Mouse (Mus musculus) retina, postnatal 7 days (tissue): ENCODE results near the gene Vmn1r123.
"Not testable (repeated sequence)": the region's sequence is repeated elsewhere in the genome, so short reads cannot be mapped to it uniquely, and the experiment has no call there.

Experiments used
- DNase-seq: peaks from one replicate; pipeline ENCODE4 v3.0.0-alpha.2; 2012; ENCODE audit warnings: low read depth, low spot score

Gene Vmn1r123

DNA sequence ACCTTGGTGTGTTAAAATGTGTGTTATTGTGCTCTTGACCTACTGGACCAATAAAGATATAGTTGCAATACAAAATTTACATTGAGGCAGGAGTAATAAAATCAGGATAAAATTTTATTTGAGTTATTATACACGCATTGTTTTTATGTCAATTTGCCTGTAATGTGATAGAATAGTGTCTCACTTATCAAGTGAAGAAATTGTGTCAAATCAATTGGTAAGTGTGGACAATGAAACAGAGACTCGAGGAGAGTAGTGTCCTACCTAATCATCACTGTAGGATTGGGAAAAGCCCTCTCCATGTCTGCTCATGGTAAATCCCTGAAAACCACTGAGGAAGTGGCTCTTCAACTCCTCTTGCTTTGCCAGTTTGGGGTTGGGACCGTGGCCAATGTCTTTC is at the start of gene Vmn1r123:
Vmn1r123 (plus strand) TSS at position 301 of the 400 bp plus-strand sequence.
- not testable (repeated sequence) for DNase-seq

DNA sequence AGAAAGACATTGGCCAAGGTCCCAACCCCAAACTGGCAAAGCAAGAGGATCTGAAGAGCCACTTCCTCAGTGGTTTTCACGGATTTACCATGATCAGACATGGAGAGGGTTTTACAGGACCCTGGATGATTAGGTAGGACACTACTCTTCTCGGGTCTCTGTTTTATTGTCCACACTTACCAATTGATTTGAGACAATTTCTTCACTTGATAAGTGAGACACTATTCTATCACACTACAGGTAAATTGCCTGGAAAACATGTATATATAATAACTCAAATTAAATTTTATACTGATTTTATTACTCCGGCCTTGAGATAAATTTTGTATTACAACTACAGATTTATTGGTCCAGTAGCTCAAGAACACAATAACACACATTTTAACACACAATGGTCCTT is 28.0 kb upstream of the Vmn1r123 start, which contains the start of gene Vmn1r122:
Vmn1r122 (minus strand) TSS at position 101 of the 400 bp plus-strand sequence.
- DNase-seq = not testable (repeated sequence)

GRCm38 (mm10) chr7:21190323-21190722 is 28.3 kb downstream of the Vmn1r123 start, which contains the start of gene Gm5157:
TSS of gene Gm5157 (minus strand) at chr7:21190423.
- not testable (repeated sequence) for DNase-seq
